Mouse (Mus musculus) left cerebral cortex, adult 2 months (tissue): ENCODE data around the gene Scd1. TPM values are rescaled to one million over a fixed set of nuclear protein-coding genes. Genes with fewer than 3 reads are reported as not detected.

ENCODE experiments used
- DNase-seq, 2 experiments: peaks; one replicate each; pipeline ENCODE4 v3.0.0; 2021 to 2022; ENCODE audit warnings: low spot score in 2 of 2, mixed read lengths in 1 of 2; ENCODE audit errors: extremely low spot score in 1 of 2
- H3K27ac ChIP-seq: fragments of 200-600 bp; 2 replicates; pipeline ENCODE4 v1.8.1; 2022
- H3K4me3 ChIP-seq: fragments of 200-600 bp; 2 replicates; pipeline ENCODE4 v1.8.1; 2022
- CTCF ChIP-seq: fragments of 200-600 bp; IDR thresholded peaks from 2 replicates; pipeline ENCODE4 v1.8.1; 2022; ENCODE audit warnings: antibody characterized with exemption, mild to moderate bottlenecking, moderate library complexity
- intact Hi-C: fragments of 180-260 bp; cut with DNase I; formaldehyde crosslinking; loops from one replicate; pipeline ENCODE4 v1.15.1; 2025
- total RNA-seq, 2 experiments: library from RNA; stranded (reverse); gene quantifications; 2 replicates each; pipeline ENCODE4 v1.2.3; 2021

Gene Scd1
- total RNA-seq, 2 experiments from 2014 or later, result 133 to 177 TPM

DNA sequence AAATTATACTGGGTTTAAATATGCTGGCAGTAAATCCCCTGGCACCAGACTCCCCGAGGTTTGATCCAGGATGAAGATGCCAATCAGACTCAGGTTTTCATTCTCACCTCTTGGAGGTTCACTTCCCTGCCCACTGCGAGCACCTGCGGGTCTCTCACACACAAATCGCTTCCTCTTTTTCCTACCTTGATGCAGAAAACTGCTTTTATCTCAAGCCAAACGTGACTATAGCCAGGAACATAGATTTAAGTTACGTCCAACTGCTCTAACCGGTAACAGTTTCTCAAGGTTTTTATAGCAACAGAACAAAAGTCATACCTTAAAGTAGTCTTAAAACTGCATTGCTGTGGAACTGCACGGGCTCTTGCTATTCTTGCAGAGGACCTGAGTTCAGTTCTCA is 58.0 kb downstream of the Scd1 start:
- no peak for DNase-seq
- Histone ChIP-seq H3K4me3 (no peak overlapping the region), H3K27ac (no peak overlapping the region)
- intact Hi-C loops, result no loop called here
- no peak for TF ChIP-seq CTCF

Other genes with a start within 250 kb of the Scd1 start
- under 1 TPM in 1 of 2 experiments, not detected in 1; 0.09 TPM for gene Pkd2l1, start 215.4 kb downstream of the Scd1 start, total RNA-seq
- 1 to 10 TPM; 3.3 to 3.8 TPM for gene Scd3, start 204.6 kb downstream of the Scd1 start, total RNA-seq
- gene Scd2, start 114.2 kb downstream of the Scd1 start, total RNA-seq, result 100 to 1,000 TPM; 580 to 609 TPM
- gene Scd4, start 74.8 kb downstream of the Scd1 start, total RNA-seq, result 1 to 10 TPM; 2.1 to 2.3 TPM
- not detected for gene Wnt8b, start 85.6 kb upstream of the Scd1 start, total RNA-seq
- under 1 TPM; 0.11 to 0.16 TPM for gene Sec31b, start 138.0 kb upstream of the Scd1 start, total RNA-seq
- gene Gm20538, start 145.0 kb upstream of the Scd1 start, total RNA-seq, result not detected
- 100 to 1,000 TPM; 336 to 363 TPM for gene Ndufb8, start 147.6 kb upstream of the Scd1 start, total RNA-seq
- gene Hif1an, start 155.0 kb upstream of the Scd1 start, total RNA-seq, result 10 to 100 TPM; 33.6 to 35.3 TPM